Mouse (Mus musculus): ENCODE results near the gene Dusp7. TPM values are rescaled to one million over a fixed set of nuclear protein-coding genes. Genes with fewer than 3 reads are reported as not detected.

Gene Dusp7
- polyA plus RNA-seq, 1 experiment from 2014 or later = 13.2 TPM

- WGBS = 78% methylated on average over 9 of the region's 9 CpGs
- no peak overlapping the region for H3K4me2 ChIP-seq (ENCODE audit: low read length)
These were observed 30.8 kb upstream of the Dusp7 start for GRCm38 (mm10) chr9:106337620-106338019.

GRCm38 (mm10) chr9:106338462-106339172, 29.8 kb upstream of the Dusp7 start:
- 0 out of 2 replicates have a peak overlapping the region, but pooled peaks have one; percentile 22 for H3K9ac ChIP-seq (ENCODE audit: low read depth, low read length)
- 9% methylated on average over 10 of the region's 10 CpGs for whole genome bisulfite sequencing

More at GRCm38 (mm10) chr9:106337620-106338019, 30.8 kb upstream of the Dusp7 start:
- H3K4me3 ChIP-seq (ENCODE audit: low read depth, low read length) = no peak overlapping the region
- H3K9ac ChIP-seq (ENCODE audit: low read depth, low read length) = no peak overlapping the region
- H3K4me1 ChIP-seq (ENCODE audit: control insufficient read depth, insufficient read depth, low read length) = peaks cover 13% of the 10 kb centered on the region
- H3K36me3 ChIP-seq (ENCODE audit: control insufficient read depth, insufficient read depth, low read length) = no peaks in the 10 kb centered on the region
- no peak for ATAC-seq
- no peak overlapping the region; the same call in 1 of the 2 replicates for H3K27ac ChIP-seq (ENCODE audit: low read length)
- no peaks in the 10 kb centered on the region for H3K9me3 ChIP-seq (replicated peaks; ENCODE audit: control insufficient read depth, low read length, poor library complexity, severe bottlenecking)
- H3K27me3 ChIP-seq (ENCODE audit: control insufficient read depth, insufficient read depth, low read depth, low read length) = no peaks in the 10 kb centered on the region

GRCm38 (mm10) chr9:106339173-106339558, 29.3 kb upstream of the Dusp7 start:
- Histone ChIP-seq H3K4me3 (ENCODE audit: low read depth, low read length) (no peak overlapping the region), H3K9me3 (replicated peaks; ENCODE audit: control insufficient read depth, low read length, poor library complexity, severe bottlenecking) (no peaks in the 10 kb centered on the region), H3K4me2 (ENCODE audit: low read length) (no peak overlapping the region), H3K27me3 (ENCODE audit: control insufficient read depth, insufficient read depth, low read depth, low read length) (no peaks in the 10 kb centered on the region), H3K9ac (ENCODE audit: low read depth, low read length) (peak overlapping the region; percentile 22; the same call in 1 of the 2 replicates), H3K36me3 (ENCODE audit: control insufficient read depth, insufficient read depth, low read length) (no peaks in the 10 kb centered on the region), H3K4me1 (ENCODE audit: control insufficient read depth, insufficient read depth, low read length) (peaks cover 13% of the 10 kb centered on the region), H3K27ac (ENCODE audit: low read length) (peak overlapping the region; percentile 56)
- WGBS = 52% methylated on average over 6 of the region's 6 CpGs
- ATAC-seq = no peak

More at GRCm38 (mm10) chr9:106338462-106339172, 29.8 kb upstream of the Dusp7 start:
- Histone ChIP-seq H3K36me3 (ENCODE audit: control insufficient read depth, insufficient read depth, low read length) (no peaks in the 10 kb centered on the region), H3K27ac (ENCODE audit: low read length) (peak overlapping the region; percentile 56), H3K9me3 (replicated peaks; ENCODE audit: control insufficient read depth, low read length, poor library complexity, severe bottlenecking) (no peaks in the 10 kb centered on the region), H3K4me1 (ENCODE audit: control insufficient read depth, insufficient read depth, low read length) (peaks cover 13% of the 10 kb centered on the region), H3K4me2 (ENCODE audit: low read length) (no peak overlapping the region), H3K4me3 (ENCODE audit: low read depth, low read length) (no peak overlapping the region), H3K27me3 (ENCODE audit: control insufficient read depth, insufficient read depth, low read depth, low read length) (no peaks in the 10 kb centered on the region)
- ATAC-seq = peak; percentile 53

GRCm38 (mm10) chr9:106339730-106340129, 28.7 kb upstream of the Dusp7 start:
- no peak for ATAC-seq
- WGBS = 92% methylated on average over 4 of the region's 4 CpGs
- no peak overlapping the region for H3K9ac ChIP-seq (ENCODE audit: low read depth, low read length)
- no peak overlapping the region for H3K27ac ChIP-seq (ENCODE audit: low read length)
- H3K4me3 ChIP-seq (ENCODE audit: low read depth, low read length) = no peak overlapping the region
- H3K4me1 ChIP-seq (ENCODE audit: control insufficient read depth, insufficient read depth, low read length) = peaks cover 14% of the 10 kb centered on the region
- no peaks in the 10 kb centered on the region for H3K9me3 ChIP-seq (replicated peaks; ENCODE audit: control insufficient read depth, low read length, poor library complexity, severe bottlenecking)
- no peaks in the 10 kb centered on the region for H3K36me3 ChIP-seq (ENCODE audit: control insufficient read depth, insufficient read depth, low read length)
- H3K4me2 ChIP-seq (ENCODE audit: low read length) = no peak overlapping the region
- H3K27me3 ChIP-seq (ENCODE audit: control insufficient read depth, insufficient read depth, low read depth, low read length) = no peaks in the 10 kb centered on the region

- no peak overlapping the region for H3K9ac ChIP-seq (ENCODE audit: low read depth, low read length)
- H3K36me3 ChIP-seq (ENCODE audit: control insufficient read depth, insufficient read depth, low read length) = no peaks in the 10 kb centered on the region
- H3K4me3 ChIP-seq (ENCODE audit: low read depth, low read length) = no peak overlapping the region
- ATAC-seq = no peak
- H3K9me3 ChIP-seq (replicated peaks; ENCODE audit: control insufficient read depth, low read length, poor library complexity, severe bottlenecking) = no peaks in the 10 kb centered on the region
- H3K27ac ChIP-seq (ENCODE audit: low read length) = no peak overlapping the region
- H3K4me2 ChIP-seq (ENCODE audit: low read length) = no peak overlapping the region
- H3K27me3 ChIP-seq (ENCODE audit: control insufficient read depth, insufficient read depth, low read depth, low read length) = no peaks in the 10 kb centered on the region
- peaks cover 22% of the 10 kb centered on the region for H3K4me1 ChIP-seq (ENCODE audit: control insufficient read depth, insufficient read depth, low read length)
- WGBS = 61% methylated on average over 13 of the region's 13 CpGs
These were observed 27.7 kb upstream of the Dusp7 start for GRCm38 (mm10) chr9:106340501-106341312.

- Histone ChIP-seq H3K9me3 (replicated peaks; ENCODE audit: control insufficient read depth, low read length, poor library complexity, severe bottlenecking) (no peaks in the 10 kb centered on the region), H3K9ac (ENCODE audit: low read depth, low read length) (no peak overlapping the region), H3K36me3 (ENCODE audit: control insufficient read depth, insufficient read depth, low read length) (no peaks in the 10 kb centered on the region), H3K4me2 (ENCODE audit: low read length) (no peak overlapping the region), H3K27ac (ENCODE audit: low read length) (no peak overlapping the region), H3K4me1 (ENCODE audit: control insufficient read depth, insufficient read depth, low read length) (peaks cover 22% of the 10 kb centered on the region), H3K4me3 (ENCODE audit: low read depth, low read length) (no peak overlapping the region), H3K27me3 (ENCODE audit: control insufficient read depth, insufficient read depth, low read depth, low read length) (no peaks in the 10 kb centered on the region)
- ATAC-seq = no peak
- 81% methylated on average over 3 of the region's 3 CpGs for WGBS
These were observed 27.1 kb upstream of the Dusp7 start for GRCm38 (mm10) chr9:106341313-106341686.

- Histone ChIP-seq H3K4me1 (ENCODE audit: control insufficient read depth, insufficient read depth, low read length) (peaks cover 22% of the 10 kb centered on the region), H3K9me3 (replicated peaks; ENCODE audit: control insufficient read depth, low read length, poor library complexity, severe bottlenecking) (no peaks in the 10 kb centered on the region), H3K9ac (ENCODE audit: low read depth, low read length) (no peak overlapping the region), H3K4me3 (ENCODE audit: low read depth, low read length) (no peak overlapping the region), H3K27me3 (ENCODE audit: control insufficient read depth, insufficient read depth, low read depth, low read length) (no peaks in the 10 kb centered on the region), H3K27ac (ENCODE audit: low read length) (no peak overlapping the region), H3K36me3 (ENCODE audit: control insufficient read depth, insufficient read depth, low read length) (no peaks in the 10 kb centered on the region), H3K4me2 (ENCODE audit: low read length) (no peak overlapping the region)
- no peak for ATAC-seq
- WGBS = 84% methylated on average over 9 of the region's 9 CpGs
These were observed 25.9 kb upstream of the Dusp7 start for GRCm38 (mm10) chr9:106342573-106342972.

GRCm38 (mm10) chr9:106345167-106345566, 23.3 kb upstream of the Dusp7 start:
- no peaks in the 10 kb centered on the region for H3K27me3 ChIP-seq (ENCODE audit: control insufficient read depth, insufficient read depth, low read depth, low read length)
- 14% methylated on average over 6 of the region's 6 CpGs for WGBS
- peaks cover 9% of the 10 kb centered on the region for H3K4me1 ChIP-seq (ENCODE audit: control insufficient read depth, insufficient read depth, low read length)
- no peak overlapping the region for H3K27ac ChIP-seq (ENCODE audit: low read length)
- peak; percentile 43; the same call in 1 of the 2 replicates for ATAC-seq
- H3K36me3 ChIP-seq (ENCODE audit: control insufficient read depth, insufficient read depth, low read length) = no peaks in the 10 kb centered on the region
- peak overlapping the region; percentile 1; the same call in 1 of the 2 replicates for H3K9ac ChIP-seq (ENCODE audit: low read depth, low read length)
- no peak overlapping the region for H3K4me3 ChIP-seq (ENCODE audit: low read depth, low read length)
- H3K4me2 ChIP-seq (ENCODE audit: low read length) = no peak overlapping the region
- no peaks in the 10 kb centered on the region for H3K9me3 ChIP-seq (replicated peaks; ENCODE audit: control insufficient read depth, low read length, poor library complexity, severe bottlenecking)

- 37% methylated on average over 6 of the region's 6 CpGs for WGBS
- Histone ChIP-seq H3K27ac (ENCODE audit: low read length) (no peak overlapping the region), H3K27me3 (ENCODE audit: control insufficient read depth, insufficient read depth, low read depth, low read length) (no peaks in the 10 kb centered on the region), H3K9ac (ENCODE audit: low read depth, low read length) (peak overlapping the region; percentile 1; the same call in 1 of the 2 replicates), H3K4me1 (ENCODE audit: control insufficient read depth, insufficient read depth, low read length) (peaks cover 9% of the 10 kb centered on the region), H3K4me3 (ENCODE audit: low read depth, low read length) (no peak overlapping the region), H3K36me3 (ENCODE audit: control insufficient read depth, insufficient read depth, low read length) (no peaks in the 10 kb centered on the region), H3K9me3 (replicated peaks; ENCODE audit: control insufficient read depth, low read length, poor library complexity, severe bottlenecking) (no peaks in the 10 kb centered on the region), H3K4me2 (ENCODE audit: low read length) (no peak overlapping the region)
- no peak; the same call in 1 of the 2 replicates for ATAC-seq
These were observed 22.8 kb upstream of the Dusp7 start for GRCm38 (mm10) chr9:106345630-106346029.
